Mouse (Mus musculus) limb, embryonic 10.5 days (tissue): ENCODE results near the gene Kxd1. TPM values are rescaled to one million over a fixed set of nuclear protein-coding genes. Genes with fewer than 3 reads are reported as not detected.
A peak's percentile ranks its signal among the peaks of the same experiment; 100 is the strongest.

Experiments used
- DNase-seq: peaks from one replicate; pipeline ENCODE4 v3.0.0-alpha.2; 2017; ENCODE audit warnings: low spot score
- H3K27ac ChIP-seq: fragments of 300-500 bp; sonication (generic); 2 replicates; pipeline ENCODE4 v1.5.1; 2016; ENCODE audit warnings: mild to moderate bottlenecking
- H3K27me3 ChIP-seq: fragments of 300-500 bp; sonication (generic); 2 replicates; pipeline ENCODE4 v1.6.1; 2016; ENCODE audit warnings: low read depth, mild to moderate bottlenecking; ENCODE audit not compliant: poor library complexity, severe bottlenecking
- H3K36me3 ChIP-seq: fragments of 300-500 bp; sonication (generic); 2 replicates; pipeline ENCODE4 v1.6.1; 2016; ENCODE audit warnings: mild to moderate bottlenecking, moderate library complexity
- H3K4me1 ChIP-seq: fragments of 300-500 bp; sonication (generic); 2 replicates; pipeline ENCODE4 v1.6.1; 2016
- H3K4me3 ChIP-seq: fragments of 300-500 bp; sonication (generic); 2 replicates; pipeline ENCODE4 v1.5.1; 2016; ENCODE audit warnings: mild to moderate bottlenecking, moderate library complexity
- H3K9me3 ChIP-seq: fragments of 300-500 bp; sonication (generic); replicated peaks from 2 replicates; pipeline ENCODE4 v1.6.1; 2016; ENCODE audit warnings: mild to moderate bottlenecking
- WGBS: fragments of 180-500 bp; shearing (Covaris S2); methylation state at CpG from one replicate; pipeline ENCODE4 v1.1.7; 2016; 5-methylcytosine and 5-hydroxymethylcytosine counted together
- polyA plus RNA-seq: library from polyadenylated mRNA; unstranded; fragments of >200 nt; fragmentation: Nextera tagmentation; extraction: Ambion mirVana; gene quantifications from 2 replicates; pipeline ENCODE4 v1.2.1, GENCODE M21; 2016

Gene Kxd1
- polyA plus RNA-seq, 1 experiment from 2014 or later: 46.6 TPM

- Histone ChIP-seq H3K4me3 (peak overlapping the region; percentile 76; the same call in 1 of the 2 replicates), H3K4me1 (peaks cover 74% of the 10 kb centered on the region), H3K9me3 (no peaks in the 10 kb centered on the region), H3K27me3 (peaks cover 84% of the 10 kb centered on the region), H3K27ac (peak overlapping the region; percentile 94), H3K36me3 (no peaks in the 10 kb centered on the region)
- DNase-seq: no peak
- WGBS: 56% methylated on average over 7 of the region's 7 CpGs
These were observed 41.5 kb downstream of the Kxd1 start for GRCm38 (mm10) chr8:70486191-70486681.

- H3K4me1 ChIP-seq: peaks cover 52% of the 10 kb centered on the region
- H3K36me3 ChIP-seq: no peaks in the 10 kb centered on the region
- DNase-seq: no peak
- no peak overlapping the region for H3K27ac ChIP-seq
- 64% methylated on average over 2 of the region's 2 CpGs for WGBS
- no peak overlapping the region for H3K4me3 ChIP-seq
- H3K9me3 ChIP-seq: no peaks in the 10 kb centered on the region
- H3K27me3 ChIP-seq: peaks cover 57% of the 10 kb centered on the region
These were observed 44.8 kb downstream of the Kxd1 start for GRCm38 (mm10) chr8:70482943-70483342.

GRCm38 (mm10) chr8:70481908-70482307 lies 45.8 kb downstream of the Kxd1 start:
- WGBS: 77% methylated on average over 3 of the region's 3 CpGs
- peaks cover 47% of the 10 kb centered on the region for H3K27me3 ChIP-seq
- H3K4me3 ChIP-seq: no peak overlapping the region
- no peak for DNase-seq
- no peak overlapping the region for H3K27ac ChIP-seq
- no peaks in the 10 kb centered on the region for H3K36me3 ChIP-seq
- H3K9me3 ChIP-seq: no peaks in the 10 kb centered on the region
- peaks cover 52% of the 10 kb centered on the region for H3K4me1 ChIP-seq

GRCm38 (mm10) chr8:70477269-70477982 lies 50.3 kb downstream of the Kxd1 start:
- DNase-seq: peak; percentile 82
- Histone ChIP-seq H3K36me3 (peaks cover 7% of the 10 kb centered on the region), H3K27ac (peak overlapping the region; percentile 90), H3K4me3 (peak overlapping the region; percentile 83), H3K27me3 (peaks cover 5% of the 10 kb centered on the region; the same call in 1 of the 2 replicates), H3K4me1 (peaks cover 52% of the 10 kb centered on the region), H3K9me3 (no peaks in the 10 kb centered on the region)
- WGBS: under 1% methylated on average over 21 of the region's 21 CpGs

GRCm38 (mm10) chr8:70476333-70477268 lies 51.2 kb downstream of the Kxd1 start, which contains the start of gene Klhl26:
Gene Klhl26 (minus strand): TSS chr8:70476968.
- peak within 1 kb of the TSS; percentile 90 for H3K27ac ChIP-seq
- H3K4me3 ChIP-seq: peak within 1 kb of the TSS; percentile 83
- H3K9me3 ChIP-seq: no peaks in the 10 kb centered on the region
- peaks cover 44% of the 10 kb centered on the region for H3K4me1 ChIP-seq
- WGBS: under 1% methylated on average over 53 of the region's 53 CpGs
- H3K27me3 ChIP-seq: no peaks in the 10 kb centered on the region
- peaks cover 7% of the 10 kb centered on the region for H3K36me3 ChIP-seq
- DNase-seq: peak; percentile 92

- H3K4me3 ChIP-seq: no peak overlapping the region
- 95% methylated on average over 7 of the region's 7 CpGs for WGBS
- peaks cover 33% of the 10 kb centered on the region for H3K4me1 ChIP-seq
- H3K36me3 ChIP-seq: peaks cover 18% of the 10 kb centered on the region
- H3K9me3 ChIP-seq: no peaks in the 10 kb centered on the region
- no peak overlapping the region for H3K27ac ChIP-seq
- DNase-seq: no peak
- no peaks in the 10 kb centered on the region for H3K27me3 ChIP-seq
These were observed 55.9 kb downstream of the Kxd1 start for GRCm38 (mm10) chr8:70471856-70472255.

GRCm38 (mm10) chr8:70469938-70470337 lies 57.8 kb downstream of the Kxd1 start:
- Histone ChIP-seq H3K27me3 (no peaks in the 10 kb centered on the region), H3K4me1 (peaks cover 23% of the 10 kb centered on the region), H3K9me3 (no peaks in the 10 kb centered on the region), H3K36me3 (peaks cover 24% of the 10 kb centered on the region), H3K27ac (no peak overlapping the region), H3K4me3 (no peak overlapping the region)
- 74% methylated on average over 2 of the region's 2 CpGs for WGBS
- no peak for DNase-seq

GRCm38 (mm10) chr8:70469295-70469916 lies 58.4 kb downstream of the Kxd1 start:
- Histone ChIP-seq H3K27me3 (no peaks in the 10 kb centered on the region), H3K4me3 (no peak overlapping the region), H3K27ac (no peak overlapping the region), H3K4me1 (peaks cover 25% of the 10 kb centered on the region), H3K9me3 (no peaks in the 10 kb centered on the region), H3K36me3 (peaks cover 22% of the 10 kb centered on the region)
- no peak for DNase-seq
- WGBS: 77% methylated on average over 10 of the region's 10 CpGs

GRCm38 (mm10) chr8:70468733-70469132 lies 59.0 kb downstream of the Kxd1 start:
- H3K4me3 ChIP-seq: no peak overlapping the region
- peaks cover 31% of the 10 kb centered on the region for H3K4me1 ChIP-seq
- H3K9me3 ChIP-seq: no peaks in the 10 kb centered on the region
- H3K27ac ChIP-seq: no peak overlapping the region
- DNase-seq: no peak
- WGBS: 93% methylated on average over 4 of the region's 4 CpGs
- peaks cover 22% of the 10 kb centered on the region for H3K36me3 ChIP-seq
- H3K27me3 ChIP-seq: no peaks in the 10 kb centered on the region

GRCm38 (mm10) chr8:70467907-70468306 lies 59.8 kb downstream of the Kxd1 start:
- Histone ChIP-seq H3K4me1 (peaks cover 37% of the 10 kb centered on the region), H3K36me3 (peaks cover 25% of the 10 kb centered on the region), H3K4me3 (no peak overlapping the region), H3K9me3 (no peaks in the 10 kb centered on the region), H3K27me3 (no peaks in the 10 kb centered on the region), H3K27ac (no peak overlapping the region)
- DNase-seq: no peak
- 67% methylated on average over 1 of the region's 1 CpGs for WGBS

GRCm38 (mm10) chr8:70467229-70467725 lies 60.5 kb downstream of the Kxd1 start:
- Histone ChIP-seq H3K27ac (0 out of 2 replicates have a peak overlapping the region, but pooled peaks have one; percentile 61), H3K36me3 (peaks cover 29% of the 10 kb centered on the region), H3K27me3 (no peaks in the 10 kb centered on the region), H3K4me1 (peaks cover 43% of the 10 kb centered on the region), H3K9me3 (no peaks in the 10 kb centered on the region), H3K4me3 (no peak overlapping the region)
- DNase-seq: no peak
- WGBS: 70% methylated on average over 5 of the region's 5 CpGs

GRCm38 (mm10) chr8:70466771-70467170 lies 61.0 kb downstream of the Kxd1 start:
- Histone ChIP-seq H3K4me3 (no peak overlapping the region), H3K27ac (0 out of 2 replicates have a peak overlapping the region, but pooled peaks have one; percentile 61)
- 77% methylated on average over 11 of the region's 11 CpGs for WGBS

More at GRCm38 (mm10) chr8:70466771-70467170, 61.0 kb downstream of the Kxd1 start:
- peaks cover 48% of the 10 kb centered on the region for H3K4me1 ChIP-seq
- DNase-seq: no peak
- H3K9me3 ChIP-seq: no peaks in the 10 kb centered on the region
- peaks cover 29% of the 10 kb centered on the region for H3K36me3 ChIP-seq
- no peaks in the 10 kb centered on the region for H3K27me3 ChIP-seq
